Mouse (Mus musculus) mesoderm, embryonic 11.5 days (tissue): ENCODE results near the gene Rspry1.

ENCODE experiments used
- DNase-seq: peaks from one replicate; pipeline ENCODE4 v3.0.0-alpha.2; 2012; ENCODE audit warnings: low read depth, low spot score

Rspry1 gene

GRCm38 (mm10) chr8:94601607-94602385 lies at the start of gene Rspry1, which contains the start of gene Fam192a:
Gene Rspry1, plus strand, starts transcription at chr8:94601937.
Gene Fam192a, minus strand, starts transcription at chr8:94601997.
- DNase-seq: peak; percentile 100

- DNase-seq: no peak
Measured at GRCm38 (mm10) chr8:94552696-94553095, 49.0 kb upstream of the Rspry1 start.

GRCm38 (mm10) chr8:94557281-94557680 lies 44.5 kb upstream of the Rspry1 start:
- DNase-seq: no peak

GRCm38 (mm10) chr8:94561256-94561655 lies 40.5 kb upstream of the Rspry1 start:
- DNase-seq: peak; percentile 47

GRCm38 (mm10) chr8:94564421-94564820 lies 37.3 kb upstream of the Rspry1 start:
- no peak for DNase-seq

GRCm38 (mm10) chr8:94566033-94566432 lies 35.7 kb upstream of the Rspry1 start:
- DNase-seq: no peak

GRCm38 (mm10) chr8:94566446-94567158 lies 35.1 kb upstream of the Rspry1 start:
- DNase-seq: no peak

- DNase-seq: peak; percentile 27
Measured at GRCm38 (mm10) chr8:94567159-94567849, 34.4 kb upstream of the Rspry1 start.

- DNase-seq: no peak
Measured at GRCm38 (mm10) chr8:94568098-94568497, 33.6 kb upstream of the Rspry1 start.

GRCm38 (mm10) chr8:94569419-94569818 lies 32.3 kb upstream of the Rspry1 start:
- no peak for DNase-seq

GRCm38 (mm10) chr8:94571896-94572295 lies 29.8 kb upstream of the Rspry1 start:
- DNase-seq: no peak

- DNase-seq: no peak
Measured at GRCm38 (mm10) chr8:94574159-94574907, 27.4 kb upstream of the Rspry1 start.

- no peak for DNase-seq
Measured at GRCm38 (mm10) chr8:94575148-94575547, 26.6 kb upstream of the Rspry1 start.

- no peak for DNase-seq
Measured at GRCm38 (mm10) chr8:94581820-94582483, 19.8 kb upstream of the Rspry1 start.

- no peak for DNase-seq
Measured at GRCm38 (mm10) chr8:94582569-94582968, 19.2 kb upstream of the Rspry1 start.

- peak; percentile 48 for DNase-seq
Measured at GRCm38 (mm10) chr8:94584238-94584817, 17.4 kb upstream of the Rspry1 start.

GRCm38 (mm10) chr8:94591691-94592090 lies 10.0 kb upstream of the Rspry1 start:
- DNase-seq: no peak

- DNase-seq: peak; percentile 12
Measured at GRCm38 (mm10) chr8:94594211-94594610, 7.5 kb upstream of the Rspry1 start.

- DNase-seq: peak; percentile 28
Measured at GRCm38 (mm10) chr8:94600478-94600877, 1.3 kb upstream of the Rspry1 start.

GRCm38 (mm10) chr8:94601034-94601606 lies 617 bp upstream of the Rspry1 start:
- no peak for DNase-seq
